Mouse (Mus musculus) intestine, embryonic 14.5 days (tissue): ENCODE data around the gene Ntan1. TPM values are rescaled to one million over a fixed set of nuclear protein-coding genes. Genes with fewer than 3 reads are reported as not detected.

ENCODE experiments used
- ATAC-seq: fragments of 200-750 bp; cut with Nextera tagmentation; replicated peaks from 2 replicates; pipeline ENCODE4 v1.8.0; 2017; ENCODE audit warnings: low read depth, moderate number of reproducible peaks, moderate TSS enrichment, moderate library complexity; ENCODE audit not compliant: low FRiP score, low TSS enrichment
- DNase-seq: peaks from one replicate; pipeline ENCODE4 v3.0.0-alpha.2; 2018; ENCODE audit warnings: low spot score
- H3K27ac ChIP-seq: fragments of 300-500 bp; sonication (generic); 2 replicates; pipeline ENCODE4 v1.5.1; 2014; ENCODE audit warnings: low read depth, mild to moderate bottlenecking, control low read depth
- H3K27me3 ChIP-seq: fragments of 300-500 bp; sonication (generic); replicated peaks from 2 replicates; pipeline ENCODE4 v1.6.1; 2014; ENCODE audit warnings: low read length, control low read depth; ENCODE audit not compliant: control insufficient read depth, insufficient read depth
- H3K36me3 ChIP-seq: fragments of 300-500 bp; sonication (generic); 2 replicates; pipeline ENCODE4 v1.6.1; 2014; ENCODE audit warnings: low read length, control low read depth; ENCODE audit not compliant: control insufficient read depth, insufficient read depth
- H3K4me1 ChIP-seq: fragments of 300-500 bp; sonication (generic); replicated peaks from 2 replicates; pipeline ENCODE4 v1.6.1; 2014; ENCODE audit warnings: low read length, control low read depth, mixed read lengths; ENCODE audit not compliant: control insufficient read depth, insufficient read depth
- H3K4me2 ChIP-seq: fragments of 300-500 bp; sonication (generic); 2 replicates; pipeline ENCODE4 v1.6.1; 2014; ENCODE audit warnings: low read length
- H3K4me3 ChIP-seq: fragments of 300-500 bp; sonication (generic); 2 replicates; pipeline ENCODE4 v1.5.1; 2014; ENCODE audit warnings: low read depth, low read length, control low read depth, mixed read lengths
- H3K9ac ChIP-seq: fragments of 300-500 bp; sonication (generic); 2 replicates; pipeline ENCODE4 v1.6.1; 2014; ENCODE audit warnings: mild to moderate bottlenecking, low read length
- H3K9me3 ChIP-seq: fragments of 300-500 bp; sonication (generic); 2 replicates; pipeline ENCODE4 v1.6.1; 2016; ENCODE audit warnings: low read length, control low read depth; ENCODE audit not compliant: control insufficient read depth
- WGBS: fragments of 180-500 bp; shearing (Covaris S2); extraction: QIAGEN DNeasy Blood & Tissue Kit; methylation state at CpG from one replicate; pipeline ENCODE4 v1.1.7; 2014; 5-methylcytosine and 5-hydroxymethylcytosine counted together
- microRNA-seq: library from miRNA; unstranded; fragments of <30 nt; microRNA quantifications from one replicate; pipeline ENCODE4, GENCODE M21; 2016
- polyA plus RNA-seq: library from polyadenylated mRNA; unstranded; fragments of >200 nt; fragmentation: Nextera tagmentation; extraction: Ambion mirVana; gene quantifications from 2 replicates; pipeline ENCODE4 v1.2.1, GENCODE M21; 2014

The Ntan1 gene
- polyA plus RNA-seq, 1 experiment from 2014 or later = 158 TPM

- H3K4me2 ChIP-seq = peak overlapping the region; percentile 32
- peak; percentile 53 for DNase-seq
Observed at GRCm38 (mm10) chr16:13867910-13868514, 49.4 kb downstream of the Ntan1 start.

GRCm38 (mm10) chr16:13875483-13875882 lies 56.8 kb downstream of the Ntan1 start:
- ATAC-seq = no peak
- peaks cover 60% of the 10 kb centered on the region for H3K36me3 ChIP-seq
- H3K9me3 ChIP-seq = no peaks in the 10 kb centered on the region
- no peaks in the 10 kb centered on the region for H3K27me3 ChIP-seq
- DNase-seq = no peak
- H3K4me1 ChIP-seq = no peaks in the 10 kb centered on the region
- 89% methylated on average over 4 of the region's 4 CpGs for WGBS
- H3K4me3 ChIP-seq = no peak overlapping the region
- no peak overlapping the region for H3K4me2 ChIP-seq
- no peak overlapping the region for H3K9ac ChIP-seq
- no peak overlapping the region for H3K27ac ChIP-seq

More at GRCm38 (mm10) chr16:13867910-13868514, 49.4 kb downstream of the Ntan1 start:
- H3K27ac ChIP-seq = peak overlapping the region; percentile 3; the same call in 1 of the 2 replicates
- H3K4me3 ChIP-seq = no peak overlapping the region
- 29% methylated on average over 42 of the region's 42 CpGs for WGBS
- H3K9me3 ChIP-seq = no peaks in the 10 kb centered on the region
- H3K4me1 ChIP-seq = no peaks in the 10 kb centered on the region
- ATAC-seq = no peak; the same call in 1 of the 2 replicates
- no peaks in the 10 kb centered on the region for H3K27me3 ChIP-seq
- peaks cover 55% of the 10 kb centered on the region for H3K36me3 ChIP-seq
- H3K9ac ChIP-seq = no peak overlapping the region

GRCm38 (mm10) chr16:13883094-13883774 lies 64.6 kb downstream of the Ntan1 start:
- 10% methylated on average over 3 of the region's 3 CpGs for WGBS
- no peak overlapping the region for H3K9ac ChIP-seq
- peak overlapping the region; percentile 86 for H3K27ac ChIP-seq
- peak overlapping the region; percentile 23; the same call in 1 of the 2 replicates for H3K4me2 ChIP-seq
- no peak for DNase-seq
- peaks cover 23% of the 10 kb centered on the region for H3K36me3 ChIP-seq
- H3K9me3 ChIP-seq = no peaks in the 10 kb centered on the region
- ATAC-seq = no peak; the same call in 1 of the 2 replicates
- H3K4me3 ChIP-seq = no peak overlapping the region
- H3K27me3 ChIP-seq = no peaks in the 10 kb centered on the region
- 0 out of 2 replicates have a peak, but pooled peaks cover 6% of the 10 kb centered on the region for H3K4me1 ChIP-seq

Small RNA genes lying within 50 kb of the gene (microRNA-seq; reads per million reads assigned to microRNA genes)
- gene Gm27734 = not detected

Other genes with a start within 250 kb of the Ntan1 start
- gene Parn, start 150.7 kb upstream of the Ntan1 start, polyA plus RNA-seq = 40.6 and 41.4 TPM in 2 replicates
- gene Bfar, start 147.0 kb upstream of the Ntan1 start, polyA plus RNA-seq = 43.3 and 50.1 TPM in 2 replicates
- 5.5 and 6.0 TPM in 2 replicates for gene 3110001I22Rik, start 146.9 kb upstream of the Ntan1 start, polyA plus RNA-seq
- 0.31 and 0.46 TPM in 2 replicates for gene Pla2g10, start 87.9 kb upstream of the Ntan1 start, polyA plus RNA-seq
- 54.4 and 59.1 TPM in 2 replicates for gene Rrn3, start 38.1 kb upstream of the Ntan1 start, polyA plus RNA-seq
- gene Pdxdc1, start 84.3 kb downstream of the Ntan1 start, polyA plus RNA-seq = 92.9 and 99.7 TPM in 2 replicates
- 8.1 and 8.3 TPM in 2 replicates for gene Mpv17l, start 84.3 kb downstream of the Ntan1 start, polyA plus RNA-seq
- 2.9 and 3.2 TPM in 2 replicates for gene 2900011O08Rik, start 167.8 kb downstream of the Ntan1 start, polyA plus RNA-seq
- gene Ifitm7, start 168.0 kb downstream of the Ntan1 start, polyA plus RNA-seq = 0.09 TPM in 1 of 2 replicates, not detected in the other